In genomic region chr14:77456876-77457275, GRCm38 (mm10) we compare ENCODE assay signal across 12 mouse cellular contexts.
A peak's percentile ranks its signal among the peaks of the same experiment; 100 is the strongest.
DNase-seq lines count a peak whose midpoint lies in the region; ATAC-seq and TF ChIP-seq lines count a peak whose summit lies in the region.
"Had no signal": no experiment of that assay in that cellular context is flagged by ENCODE, and none has a peak within 500 bp of the region (broad histone marks: within the 10 kb centered on the region; RNA-seq: fewer than 3 reads in every experiment).

No protein-coding gene starts in this region.

- DNase-seq in frontal cortex, postnatal 10 days (ENCODE audit: low spot score in 2 of 2), result no peak
- DNase-seq in limb, embryonic 10.5 days (ENCODE audit: low spot score), result no peak
- peak; percentile 44 for DNase-seq in cerebellum, adult 9-11 months
- peak; percentile 84 for DNase-seq in limb, embryonic 14.5 days (ENCODE audit: low spot score)
- DNase-seq in thymus, adult 18-20 months, result no peak
- no peak for DNase-seq in kidney, adult 2 months
- DNase-seq: heart, adult 2 months had no signal

- no peak overlapping the region for H3K9ac ChIP-seq in limb, embryonic 12.5 days (replicated peaks)
- H3K9ac ChIP-seq in limb, embryonic 14.5 days (ENCODE audit: low read depth, low read length, severe bottlenecking), result no peak overlapping the region
- H3K9ac ChIP-seq: hindbrain, embryonic 13.5 days; liver, embryonic 12.5 days had no signal

- 43% methylated on average over 7 of the region's 7 CpGs for WGBS in limb, embryonic 12.5 days
- WGBS in limb, embryonic 10.5 days, result 81% methylated on average over 7 of the region's 7 CpGs
- WGBS in limb, embryonic 14.5 days, result 17% methylated on average over 7 of the region's 7 CpGs
- 45% methylated on average over 7 of the region's 7 CpGs for WGBS in kidney, adult 2 months

- H3K4me1 ChIP-seq in limb, embryonic 12.5 days (replicated peaks), result peaks cover 14% of the 10 kb centered on the region
- peaks cover 13% of the 10 kb centered on the region for H3K4me1 ChIP-seq in limb, embryonic 10.5 days
- H3K4me1 ChIP-seq in limb, embryonic 14.5 days (ENCODE audit: control insufficient read depth, insufficient read depth, low read length), result peaks cover 15% of the 10 kb centered on the region
- no peaks in the 10 kb centered on the region for H3K4me1 ChIP-seq in kidney, adult 2 months (ENCODE audit: control insufficient read depth, insufficient read depth, low read length)
- H3K4me1 ChIP-seq: liver, embryonic 12.5 days had no signal

- no peak for TF ChIP-seq CTCF in kidney, adult 2 months (conservative IDR thresholded peaks at IDR 0.05; ENCODE audit: insufficient read depth, insufficient read length, low read depth, low read length)

- ATAC-seq in frontal cortex, adult (ENCODE audit: low TSS enrichment), result peak; percentile 77
- ATAC-seq in limb, embryonic 12.5 days (ENCODE audit: insufficient number of reproducible peaks, insufficient read depth, low FRiP score, low TSS enrichment, low read depth), result no peak
- peak; percentile 74; the same call in 1 of the 2 replicates for ATAC-seq in limb, embryonic 14.5 days (ENCODE audit: low FRiP score, low read depth)
- ATAC-seq: liver, embryonic 12.5 days had no signal

- H3K27ac ChIP-seq in limb, embryonic 12.5 days, result 0 out of 2 replicates have a peak overlapping the region, but pooled peaks have one; percentile 35
- H3K27ac ChIP-seq in limb, embryonic 10.5 days, result no peak overlapping the region
- H3K27ac ChIP-seq in limb, embryonic 14.5 days (replicated peaks; ENCODE audit: low read depth, low read length), result peak overlapping the region; percentile 56; the same call in 1 of the 2 replicates
- no peak overlapping the region for H3K27ac ChIP-seq in kidney, adult 2 months (ENCODE audit: insufficient read depth, low read depth, low read length)
- H3K27ac ChIP-seq: heart, adult 2 months; hindbrain, embryonic 13.5 days; liver, embryonic 12.5 days; stomach, postnatal 0 days had no signal

- H3K27me3 ChIP-seq in limb, embryonic 12.5 days, result no peaks in the 10 kb centered on the region
- no peaks in the 10 kb centered on the region for H3K27me3 ChIP-seq in limb, embryonic 10.5 days (ENCODE audit: low read depth, poor library complexity, severe bottlenecking)
- H3K27me3 ChIP-seq in limb, embryonic 14.5 days (ENCODE audit: control insufficient read depth, insufficient read depth, low read length), result no peaks in the 10 kb centered on the region
- no peaks in the 10 kb centered on the region for H3K27me3 ChIP-seq in kidney, adult 2 months (replicated peaks; ENCODE audit: control insufficient read depth, insufficient read depth, low read length)
- H3K27me3 ChIP-seq: hindbrain, embryonic 13.5 days; liver, embryonic 12.5 days had no signal

- TF ChIP-seq POLR2A in limb, embryonic 14.5 days (IDR thresholded peaks at IDR 0.05; ENCODE audit: borderline replicate concordance, extremely low read depth, insufficient read depth, insufficient read length), result no peak
- no peak for TF ChIP-seq POLR2A in kidney, adult 2 months (IDR thresholded peaks at IDR 0.05; ENCODE audit: low read depth, low read length)

- no peak overlapping the region for H3K4me3 ChIP-seq in limb, embryonic 12.5 days (replicated peaks)
- no peak overlapping the region for H3K4me3 ChIP-seq in limb, embryonic 10.5 days
- no peak overlapping the region for H3K4me3 ChIP-seq in limb, embryonic 14.5 days (replicated peaks; ENCODE audit: low read length)
- H3K4me3 ChIP-seq in kidney, adult 2 months (ENCODE audit: insufficient read depth, low read depth, low read length), result no peak overlapping the region
- H3K4me3 ChIP-seq: heart, adult 2 months; hindbrain, embryonic 13.5 days; liver, embryonic 12.5 days had no signal

- H3K4me2 ChIP-seq in limb, embryonic 12.5 days, result 0 out of 2 replicates have a peak overlapping the region, but pooled peaks have one; percentile 1
- peak overlapping the region; percentile 13; the same call in 1 of the 2 replicates for H3K4me2 ChIP-seq in limb, embryonic 14.5 days (replicated peaks; ENCODE audit: low read depth, low read length, severe bottlenecking)
- H3K4me2 ChIP-seq: hindbrain, embryonic 13.5 days; liver, embryonic 12.5 days had no signal

- no peaks in the 10 kb centered on the region for H3K9me3 ChIP-seq in limb, embryonic 12.5 days
- H3K9me3 ChIP-seq in limb, embryonic 10.5 days (replicated peaks), result no peaks in the 10 kb centered on the region
- H3K9me3 ChIP-seq in limb, embryonic 14.5 days (ENCODE audit: control insufficient read depth, low read length), result no peaks in the 10 kb centered on the region
- H3K9me3 ChIP-seq: hindbrain, embryonic 13.5 days; liver, embryonic 12.5 days had no signal

- H3K36me3 ChIP-seq in limb, embryonic 12.5 days, result no peaks in the 10 kb centered on the region
- H3K36me3 ChIP-seq in limb, embryonic 10.5 days, result no peaks in the 10 kb centered on the region
- H3K36me3 ChIP-seq in limb, embryonic 14.5 days (ENCODE audit: control insufficient read depth, insufficient read depth, low read length), result no peaks in the 10 kb centered on the region
- H3K36me3 ChIP-seq in kidney, adult 2 months (ENCODE audit: control insufficient read depth, insufficient read depth, low read length), result no peaks in the 10 kb centered on the region
- H3K36me3 ChIP-seq: hindbrain, embryonic 13.5 days; liver, embryonic 12.5 days had no signal

Comparison
In these comparisons a context has a peak if more than half of its experiments do, and no peak if none do; other contexts are left out.
1. DNase-seq: peak in cerebellum, adult 9-11 months (single experiment) and limb, embryonic 14.5 days (single experiment); none in frontal cortex, postnatal 10 days (0 of 2), limb, embryonic 10.5 days (single experiment), thymus, adult 18-20 months (0 of 2) and kidney, adult 2 months (single experiment).
2. H3K27ac ChIP-seq: peak in limb, embryonic 12.5 days (single experiment) and limb, embryonic 14.5 days (single experiment); none in limb, embryonic 10.5 days (single experiment) and kidney, adult 2 months (single experiment).